Mouse (Mus musculus) spleen, adult 2 months (tissue): ENCODE data around the gene Sebox.

Experiments used
- CTCF ChIP-seq: fragments of 200-500 bp; IDR thresholded peaks from 2 replicates; pipeline ENCODE4 v1.5.1; 2011; ENCODE audit warnings: mild to moderate bottlenecking, inconsistent platforms; ENCODE audit not compliant: insufficient read depth, insufficient read length, insufficient replicate concordance; ENCODE audit errors: extremely low read depth
- POLR2A ChIP-seq: fragments of 200-500 bp; IDR thresholded peaks from 2 replicates; pipeline ENCODE4 v1.6.1; 2011; ENCODE audit warnings: low read depth, low read length, inconsistent platforms

DNA sequence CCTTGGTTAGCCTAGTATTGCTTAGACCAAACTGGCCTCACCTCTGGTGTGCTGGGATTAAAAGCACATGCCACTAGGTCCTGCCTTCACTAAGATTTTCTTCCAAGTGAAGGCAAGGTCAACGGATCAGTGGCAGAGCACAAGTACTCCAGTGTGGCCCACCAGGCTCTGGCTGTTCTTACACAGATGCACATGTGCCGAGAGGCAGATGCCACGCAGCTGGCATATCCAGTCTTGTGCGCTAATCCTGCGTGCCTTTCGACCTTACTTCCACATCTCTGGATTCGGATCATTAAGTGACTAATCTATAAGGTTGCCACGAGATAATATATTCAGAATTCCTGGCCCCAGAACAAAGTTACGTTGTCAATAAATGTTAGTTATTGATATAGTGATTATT is 38.1 kb upstream of the Sebox start:
- no peak for TF ChIP-seq POLR2A
- TF ChIP-seq CTCF = no peak
